Mouse (Mus musculus): ENCODE measurements around the gene Myof.

The Myof gene

GRCm38 (mm10) chr19:38043281-38043981 is at the start of gene Myof:
Gene Myof, minus strand, starts transcription at chr19:38043577.
- DNase-seq (ENCODE audit: low spot score) = peak; percentile 3

GRCm38 (mm10) chr19:38091512-38091985 is 48.2 kb upstream of the Myof start:
- DNase-seq (ENCODE audit: low spot score) = no peak

- no peak for DNase-seq (ENCODE audit: low spot score)
Measured at GRCm38 (mm10) chr19:38089358-38089757, 46.0 kb upstream of the Myof start.

- DNase-seq (ENCODE audit: low spot score) = no peak
Measured at GRCm38 (mm10) chr19:38086948-38087551, 43.7 kb upstream of the Myof start.

- no peak for DNase-seq (ENCODE audit: low spot score)
Measured at GRCm38 (mm10) chr19:38085841-38086240, 42.5 kb upstream of the Myof start.

- DNase-seq (ENCODE audit: low spot score) = no peak
Measured at GRCm38 (mm10) chr19:38082931-38083525, 39.7 kb upstream of the Myof start.

- no peak for DNase-seq (ENCODE audit: low spot score)
Measured at GRCm38 (mm10) chr19:38081361-38081760, 38.0 kb upstream of the Myof start.

GRCm38 (mm10) chr19:38077851-38078540 is 34.6 kb upstream of the Myof start:
- no peak for DNase-seq (ENCODE audit: low spot score)

- no peak for DNase-seq (ENCODE audit: low spot score)
Measured at GRCm38 (mm10) chr19:38076251-38076650, 32.9 kb upstream of the Myof start.

- no peak for DNase-seq (ENCODE audit: low spot score)
Measured at GRCm38 (mm10) chr19:38075051-38075450, 31.7 kb upstream of the Myof start.

- no peak for DNase-seq (ENCODE audit: low spot score)
Measured at GRCm38 (mm10) chr19:38073226-38073625, 29.8 kb upstream of the Myof start.

GRCm38 (mm10) chr19:38064051-38064450 is 20.7 kb upstream of the Myof start:
- no peak for DNase-seq (ENCODE audit: low spot score)

- DNase-seq (ENCODE audit: low spot score) = no peak
Measured at GRCm38 (mm10) chr19:38063201-38063600, 19.8 kb upstream of the Myof start.

GRCm38 (mm10) chr19:38056931-38057330 is 13.6 kb upstream of the Myof start:
- no peak for DNase-seq (ENCODE audit: low spot score)

- DNase-seq (ENCODE audit: low spot score) = no peak
Measured at GRCm38 (mm10) chr19:38056276-38056675, 12.9 kb upstream of the Myof start.

- DNase-seq (ENCODE audit: low spot score) = no peak
Measured at GRCm38 (mm10) chr19:38055798-38056197, 12.4 kb upstream of the Myof start.

- DNase-seq (ENCODE audit: low spot score) = peak; percentile 95
Measured at GRCm38 (mm10) chr19:38054720-38055192, 11.4 kb upstream of the Myof start, which contains the start of gene Cep55. Gene Cep55, plus strand, starts transcription at chr19:38055011.

- peak; percentile 78 for DNase-seq (ENCODE audit: low spot score)
Measured at GRCm38 (mm10) chr19:38054149-38054719, 10.9 kb upstream of the Myof start.

- no peak for DNase-seq (ENCODE audit: low spot score)
Measured at GRCm38 (mm10) chr19:38053227-38054041, 10.1 kb upstream of the Myof start.

- DNase-seq (ENCODE audit: low spot score) = no peak
Measured at GRCm38 (mm10) chr19:38049686-38050085, 6.3 kb upstream of the Myof start.

- no peak for DNase-seq (ENCODE audit: low spot score)
Measured at GRCm38 (mm10) chr19:38045198-38045597, 1.8 kb upstream of the Myof start.

Data from T-cell, adult 2 months (primary cell).